Mouse (Mus musculus) CH12.LX (cell line): ENCODE results near the gene Clasp2. TPM values are rescaled to one million over a fixed set of nuclear protein-coding genes. Genes with fewer than 3 reads are reported as not detected.

Source experiments
- DNase-seq: peaks from one replicate; pipeline ENCODE4 v3.0.0-alpha.2; 2013; ENCODE audit errors: extremely low read depth
- H3K27ac ChIP-seq: 2 replicates; pipeline ENCODE4 v1.5.1; 2012; ENCODE audit warnings: low read depth, mild to moderate bottlenecking, control low read depth, moderate library complexity; ENCODE audit not compliant: insufficient read depth
- H3K27me3 ChIP-seq: replicated peaks from 2 replicates; pipeline ENCODE3; 2012; ENCODE audit warnings: inconsistent platforms
- H3K36me3 ChIP-seq, 2 experiments: replicated peaks in 1 of 2; 2 replicates each; pipeline versions ENCODE3 to v1.6.1; 2012; ENCODE audit warnings: inconsistent platforms in 1 of 2, low read length in 1 of 2, mild to moderate bottlenecking in 1 of 2, mixed read lengths in 1 of 2, moderate library complexity in 1 of 2; ENCODE audit not compliant: control insufficient read depth in 1 of 2, insufficient read depth in 1 of 2
- H3K4me1 ChIP-seq, 2 experiments: 2 replicates each; pipeline ENCODE4 v1.6.1; 2012; ENCODE audit warnings: inconsistent platforms in 1 of 2, moderate library complexity in 1 of 2; ENCODE audit not compliant: insufficient read depth in 2 of 2, control insufficient read depth in 1 of 2
- H3K4me2 ChIP-seq: 2 replicates; pipeline ENCODE4 v1.6.1; 2012; ENCODE audit warnings: low read depth, mild to moderate bottlenecking, control low read depth; ENCODE audit not compliant: poor library complexity, insufficient read depth, severe bottlenecking
- H3K4me3 ChIP-seq, 3 experiments: fragments of 150-350 bp in 1 of 3; sonication (generic) in 1 of 3; replicated peaks in 1 of 3; 2 replicates each; pipeline versions ENCODE3 to v1.5.1; 2011 to 2012; ENCODE audit warnings: low read depth in 2 of 3, low read length in 2 of 3, mild to moderate bottlenecking in 2 of 3, moderate library complexity in 2 of 3, control low read depth in 1 of 3, improper control_type of control experiment in 1 of 3, inconsistent platforms in 1 of 3, mixed read lengths in 1 of 3; ENCODE audit not compliant: poor library complexity in 1 of 3
- H3K79me2 ChIP-seq: replicated peaks from 2 replicates; pipeline ENCODE4 v1.6.1; 2012; ENCODE audit warnings: mild to moderate bottlenecking, moderate library complexity; ENCODE audit not compliant: control insufficient read depth, poor library complexity, insufficient read depth, severe bottlenecking; ENCODE audit errors: extremely low read depth
- H3K9ac ChIP-seq: 2 replicates; pipeline ENCODE4 v1.6.1; 2012; ENCODE audit warnings: low read depth, mild to moderate bottlenecking, control low read depth, moderate library complexity; ENCODE audit not compliant: insufficient read depth
- H3K9me3 ChIP-seq: replicated peaks from 2 replicates; pipeline ENCODE3; 2012; ENCODE audit warnings: low read length, inconsistent platforms, mixed read lengths
- CHD1 ChIP-seq: IDR thresholded peaks from 2 replicates; pipeline ENCODE4 v1.6.1; 2012; ENCODE audit warnings: low read depth, low read length, improper control_type of control experiment, inconsistent platforms
- CHD2 ChIP-seq: IDR thresholded peaks from 2 replicates; pipeline ENCODE4 v1.6.1; 2011; ENCODE audit warnings: low read length, improper control_type of control experiment
- CTCF ChIP-seq, 2 experiments: IDR thresholded peaks in 1 of 2; conservative IDR thresholded peaks in 1 of 2; 2 replicates each; pipeline ENCODE4 v1.5.1; 2011 to 2012; ENCODE audit warnings: low read depth in 2 of 2, low read length in 2 of 2, improper control_type of control experiment in 1 of 2, inconsistent platforms in 1 of 2, mild to moderate bottlenecking in 1 of 2, moderate library complexity in 1 of 2
- E2F4 ChIP-seq: IDR thresholded peaks from 2 replicates; pipeline ENCODE4 v1.6.1; 2011; ENCODE audit warnings: low read depth, low read length, improper control_type of control experiment; ENCODE audit not compliant: insufficient replicate concordance
- ELF1 ChIP-seq: IDR thresholded peaks from 2 replicates; pipeline ENCODE4 v1.6.1; 2014; ENCODE audit warnings: low read depth, mild to moderate bottlenecking, inconsistent platforms, low read length, improper control_type of control experiment
- ETS1 ChIP-seq: conservative IDR thresholded peaks from 2 replicates; pipeline ENCODE4 v1.6.1; 2012; ENCODE audit warnings: low read depth, mild to moderate bottlenecking, inconsistent platforms, low read length, improper control_type of control experiment, moderate library complexity
- GABPA ChIP-seq: IDR thresholded peaks from 2 replicates; pipeline ENCODE4 v1.6.1; 2012; ENCODE audit warnings: low read depth, low read length, improper control_type of control experiment, inconsistent platforms; ENCODE audit not compliant: insufficient replicate concordance
- IRF4 ChIP-seq: IDR thresholded peaks from 2 replicates; pipeline ENCODE4 v1.6.1; 2014; ENCODE audit warnings: low read depth, mild to moderate bottlenecking, inconsistent platforms, low read length, improper control_type of control experiment
- JUN ChIP-seq: IDR thresholded peaks from 2 replicates; pipeline ENCODE4 v1.6.1; 2011; ENCODE audit warnings: low read depth, mild to moderate bottlenecking, low read length, improper control_type of control experiment, moderate library complexity; ENCODE audit not compliant: insufficient read depth
- MAFK ChIP-seq: IDR thresholded peaks from 2 replicates; pipeline ENCODE4 v1.6.1; 2011; ENCODE audit warnings: low read length, improper control_type of control experiment; ENCODE audit not compliant: insufficient replicate concordance
- MAX ChIP-seq: IDR thresholded peaks from 2 replicates; pipeline ENCODE4 v1.6.1; 2011; ENCODE audit warnings: low read length, improper control_type of control experiment
- MAZ ChIP-seq: IDR thresholded peaks from 2 replicates; pipeline ENCODE4 v1.6.1; 2012; ENCODE audit warnings: low read depth, mild to moderate bottlenecking, inconsistent platforms, low read length, improper control_type of control experiment, moderate library complexity
- MXI1 ChIP-seq: IDR thresholded peaks from 2 replicates; pipeline ENCODE4 v1.6.1; 2011; ENCODE audit warnings: mild to moderate bottlenecking, low read depth, low read length, improper control_type of control experiment
- NELFE ChIP-seq: IDR thresholded peaks from 2 replicates; pipeline ENCODE4 v1.6.1; 2011; ENCODE audit warnings: low read depth, low read length, improper control_type of control experiment
- NRF1 ChIP-seq: IDR thresholded peaks from 2 replicates; pipeline ENCODE4 v1.6.1; 2014; ENCODE audit warnings: low read depth, mild to moderate bottlenecking, inconsistent platforms, low read length, improper control_type of control experiment, moderate library complexity
- POLR2AphosphoS2 ChIP-seq: IDR thresholded peaks from 2 replicates; pipeline ENCODE4 v1.6.1; 2011; ENCODE audit warnings: low read depth, low read length, improper control_type of control experiment
- USF1 ChIP-seq: IDR thresholded peaks from 2 replicates; pipeline ENCODE4 v1.6.1; 2014; ENCODE audit warnings: low read depth, mild to moderate bottlenecking, inconsistent platforms, low read length, improper control_type of control experiment
- dilution Hi-C: fragments of 300-500 bp; cut with MboI; formaldehyde crosslinking; loops from 2 replicates; pipeline ENCODE4 v1.14.3; 2020; ENCODE audit warnings: low sequenced_read_pairs; ENCODE audit not compliant: extremely low pct_unique_long_range_greater_than_20kb, extremely low pct_ligation_motif_present
- in situ Hi-C: fragments of 300-500 bp; cut with MboI; formaldehyde crosslinking; loops from 3 replicates; pipeline ENCODE4 v1.14.3; 2019; ENCODE audit warnings: low sequenced_read_pairs, low pct_ligation_motif_present, low pct_unique_long_range_greater_than_20kb, mixed read lengths
- polyA plus RNA-seq: library from polyadenylated mRNA; unstranded; fragments of >175 nt; gene quantifications from 2 replicates; pipeline ENCODE4 v1.2.1, GENCODE M21; 2012; ENCODE audit warnings: low read depth; ENCODE audit not compliant: insufficient read length
- total RNA-seq, 2 experiments: library from RNA; depleted of rRNA; stranded (reverse); fragments of 300-350 nt in 1 of 2; fragments of >200 nt in 1 of 2; gene quantifications; 2 replicates each; pipeline ENCODE4 v1.2.3; 2012 to 2014

The Clasp2 gene
- total and polyA plus RNA-seq, 3 experiments: 23.9 to 32.4 (median 27.0) TPM

DNA sequence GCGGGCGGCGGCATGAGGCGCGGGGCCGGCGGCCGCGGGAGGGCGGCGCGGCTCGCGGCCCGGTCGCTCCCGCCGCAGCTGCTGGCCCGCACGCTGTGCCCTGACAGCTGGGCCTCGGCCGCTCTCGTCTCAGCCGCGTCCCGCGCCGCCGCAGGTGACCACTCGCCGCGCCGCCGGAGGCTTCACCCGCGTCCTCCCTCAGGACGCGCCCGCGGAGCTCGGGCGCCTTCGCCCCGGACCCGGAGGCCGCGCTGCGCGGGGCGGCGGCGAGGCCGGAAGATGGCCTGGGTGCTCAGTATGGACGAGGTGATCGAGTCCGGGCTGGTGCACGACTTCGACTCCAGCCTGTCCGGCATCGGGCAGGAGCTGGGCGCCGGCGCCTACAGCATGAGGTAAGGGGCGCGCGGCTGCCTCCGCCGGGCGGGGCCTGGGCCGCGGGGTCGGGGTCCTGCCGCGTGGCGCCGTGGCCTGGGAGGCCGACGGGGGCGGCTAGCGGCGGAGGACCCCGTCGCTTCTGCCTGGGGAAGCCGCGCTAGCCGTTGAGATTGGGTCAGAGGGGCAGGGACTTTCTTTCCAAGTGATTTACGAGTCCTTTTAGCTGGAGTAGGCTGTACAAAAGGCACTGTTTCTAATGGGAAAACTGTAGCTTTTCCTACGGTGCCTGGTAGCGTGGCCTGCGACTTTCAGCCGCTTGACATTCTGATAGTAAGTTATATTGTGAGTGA is 190.3 kb downstream of the Clasp2 start:
- peak overlapping the region; percentile 93 for H3K4me2 ChIP-seq
- peak overlapping the region; percentile 86 to 96 (median 92) for H3K4me3 ChIP-seq
- peak overlapping the region; percentile 90 for H3K9ac ChIP-seq
- H3K4me1 ChIP-seq: peaks cover 4 to 54% of the 10 kb centered on the region in 2 experiments; a peak in 2 of 4 replicates
- peaks cover 51% of the 10 kb centered on the region for H3K79me2 ChIP-seq
- no peak for DNase-seq
- H3K36me3 ChIP-seq: peaks cover 0 to 11% of the 10 kb centered on the region in 2 experiments
- TF ChIP-seq GABPA (no peak), ELF1 (no peak), CTCF (conservative IDR thresholded peaks at IDR 0.05 in 1 of 2, IDR thresholded peaks at IDR 0.05 in 1 of 2; ENCODE audit: low read depth in 2 of 2, low read length in 2 of 2) (no peak), MAZ (no peak), NELFE (no peak), JUN (no peak), MXI1 (peak; percentile 34; the same call in 1 of the 2 replicates)
- TF ChIP-seq, all 38 proteins: peak for 1
- Histone ChIP-seq H3K27ac (peak overlapping the region; percentile 9; the same call in 1 of the 2 replicates), H3K27me3 (no peaks in the 10 kb centered on the region), H3K9me3 (no peaks in the 10 kb centered on the region)
- in situ Hi-C loops: no loop called here
- dilution Hi-C loops: no loop called here

DNA sequence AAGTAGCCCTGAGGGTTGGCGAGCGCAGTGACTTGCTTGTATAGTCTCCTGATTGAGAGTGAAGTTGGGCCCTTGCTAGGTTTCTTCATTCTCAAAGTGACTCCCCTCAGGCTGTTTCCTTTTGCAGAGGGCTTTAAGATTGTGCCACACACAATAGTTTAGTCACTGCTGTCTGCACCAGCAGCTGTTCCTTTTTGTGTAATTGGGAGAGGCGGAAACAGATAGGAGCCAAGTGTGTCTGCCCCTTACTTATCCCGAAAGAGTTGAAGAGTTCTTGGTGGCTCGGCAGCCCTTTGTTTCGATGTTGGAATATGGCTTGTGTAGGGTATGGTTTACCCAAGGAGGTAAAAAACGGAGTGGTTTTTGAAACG is 190.8 kb downstream of the Clasp2 start:
- dilution Hi-C loops: no loop called here
- peak overlapping the region; percentile 93 for H3K4me2 ChIP-seq
- peak overlapping the region; percentile 86 to 96 (median 92) for H3K4me3 ChIP-seq
- peaks cover 55% of the 10 kb centered on the region for H3K79me2 ChIP-seq
- peaks cover 4 to 57% of the 10 kb centered on the region in 2 experiments; a peak in 2 of 4 replicates for H3K4me1 ChIP-seq
- in situ Hi-C loops: no loop called here
- DNase-seq: no peak
- no peak overlapping the region for H3K27ac ChIP-seq
- peaks cover 0 to 14% of the 10 kb centered on the region in 2 experiments for H3K36me3 ChIP-seq
- no peaks in the 10 kb centered on the region for H3K9me3 ChIP-seq
- peak overlapping the region; percentile 90 for H3K9ac ChIP-seq
- TF ChIP-seq MXI1 (no peak), MAX (no peak), GABPA (no peak), MAFK (no peak), MAZ (no peak), USF1 (no peak), POLR2AphosphoS2 (no peak), CHD1 (no peak), CHD2 (no peak), E2F4 (no peak), ETS1 (no peak), NRF1 (no peak), IRF4 (no peak)
- H3K27me3 ChIP-seq: no peaks in the 10 kb centered on the region
